Mouse (Mus musculus) forebrain, embryonic 16.5 days (tissue): ENCODE measurements around the gene Rnf150. TPM values are rescaled to one million over a fixed set of nuclear protein-coding genes. Genes with fewer than 3 reads are reported as not detected.

Experiments
- ATAC-seq: fragments of 200-750 bp; cut with Nextera tagmentation; 2 replicates; pipeline ENCODE4 v1.8.0; 2017; ENCODE audit warnings: mild to moderate bottlenecking, moderate library complexity
- H3K27ac ChIP-seq: fragments of 300-500 bp; sonication (generic); 2 replicates; pipeline ENCODE4 v1.5.1; 2014; ENCODE audit warnings: low read length, control low read depth
- H3K27me3 ChIP-seq: fragments of 300-500 bp; sonication (generic); replicated peaks from 2 replicates; pipeline ENCODE4 v1.6.1; 2014; ENCODE audit warnings: low read length; ENCODE audit not compliant: control insufficient read depth, insufficient read depth
- H3K36me3 ChIP-seq: fragments of 300-500 bp; sonication (generic); 2 replicates; pipeline ENCODE4 v1.6.1; 2014; ENCODE audit not compliant: control insufficient read depth, insufficient read depth
- H3K4me1 ChIP-seq: fragments of 300-500 bp; sonication (generic); replicated peaks from 2 replicates; pipeline ENCODE4 v1.6.1; 2014; ENCODE audit warnings: low read length; ENCODE audit not compliant: control insufficient read depth, insufficient read depth
- H3K4me2 ChIP-seq: fragments of 300-500 bp; sonication (generic); 2 replicates; pipeline ENCODE4 v1.6.1; 2014; ENCODE audit warnings: mild to moderate bottlenecking, low read length, control low read depth
- H3K4me3 ChIP-seq: fragments of 300-500 bp; sonication (generic); replicated peaks from 2 replicates; pipeline ENCODE4 v1.5.1; 2014; ENCODE audit warnings: mild to moderate bottlenecking, low read length, control low read depth
- H3K9ac ChIP-seq: fragments of 300-500 bp; sonication (generic); replicated peaks from 2 replicates; pipeline ENCODE4 v1.6.1; 2014; ENCODE audit warnings: low read depth, low read length, control low read depth
- H3K9me3 ChIP-seq: fragments of 300-500 bp; sonication (generic); 2 replicates; pipeline ENCODE4 v1.6.1; 2016; ENCODE audit warnings: low read length; ENCODE audit not compliant: control insufficient read depth
- WGBS: fragments of 180-500 bp; shearing (Covaris S2); extraction: QIAGEN DNeasy Blood & Tissue Kit; methylation state at CpG from one replicate; pipeline ENCODE4 v1.1.7; 2014; 5-methylcytosine and 5-hydroxymethylcytosine counted together
- polyA plus RNA-seq: library from polyadenylated mRNA; unstranded; fragments of >200 nt; fragmentation: Nextera tagmentation; extraction: Ambion mirVana; gene quantifications from 2 replicates; pipeline ENCODE4 v1.2.1, GENCODE M21; 2015

Rnf150 gene
- polyA plus RNA-seq, 1 experiment from 2014 or later: 2.0 TPM

GRCm38 (mm10) chr8:82920124-82920523 lies 57.0 kb downstream of the Rnf150 start:
- Histone ChIP-seq H3K4me1 (no peaks in the 10 kb centered on the region), H3K4me3 (no peak overlapping the region), H3K27ac (no peak overlapping the region), H3K27me3 (no peaks in the 10 kb centered on the region), H3K36me3 (no peaks in the 10 kb centered on the region), H3K4me2 (no peak overlapping the region), H3K9me3 (no peaks in the 10 kb centered on the region), H3K9ac (no peak overlapping the region)
- ATAC-seq: no peak
- WGBS: 54% methylated on average over 4 of the region's 4 CpGs

DNA sequence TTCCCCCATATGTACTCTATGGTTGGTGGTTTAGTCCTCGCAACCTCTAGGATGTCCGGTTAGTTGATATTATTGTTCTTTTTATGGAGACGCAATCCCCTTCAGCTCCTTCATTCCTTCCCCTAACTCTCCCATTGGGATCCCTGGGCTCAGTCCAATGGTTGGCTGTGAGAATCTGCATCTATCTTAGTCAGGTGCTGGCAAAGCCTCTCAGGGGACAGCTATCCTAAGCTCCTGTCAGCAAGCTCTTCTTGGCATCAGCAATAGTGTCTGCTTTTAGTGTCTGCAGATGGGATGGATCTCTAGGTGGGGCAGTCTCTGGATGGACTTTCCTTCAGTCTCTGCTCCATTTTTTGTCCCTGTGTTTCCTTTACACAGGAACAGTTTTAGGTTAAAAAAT lies 62.1 kb downstream of the Rnf150 start:
- no peak for ATAC-seq
- H3K4me3 ChIP-seq: no peak overlapping the region
- H3K9me3 ChIP-seq: no peaks in the 10 kb centered on the region
- H3K36me3 ChIP-seq: no peaks in the 10 kb centered on the region
- no peak overlapping the region for H3K4me2 ChIP-seq
- H3K4me1 ChIP-seq: no peaks in the 10 kb centered on the region
- H3K27ac ChIP-seq: no peak overlapping the region
- no peak overlapping the region for H3K9ac ChIP-seq
- H3K27me3 ChIP-seq: no peaks in the 10 kb centered on the region
- 99% methylated on average over 3 of the region's 3 CpGs for WGBS

- H3K9ac ChIP-seq: no peak overlapping the region
- H3K36me3 ChIP-seq: no peaks in the 10 kb centered on the region
- 87% methylated on average over 5 of the region's 5 CpGs for WGBS
- H3K9me3 ChIP-seq: no peaks in the 10 kb centered on the region
- H3K4me3 ChIP-seq: no peak overlapping the region
- no peak overlapping the region for H3K27ac ChIP-seq
- H3K27me3 ChIP-seq: no peaks in the 10 kb centered on the region
- no peak for ATAC-seq
- H3K4me1 ChIP-seq: no peaks in the 10 kb centered on the region
- H3K4me2 ChIP-seq: no peak overlapping the region
These were observed 63.4 kb downstream of the Rnf150 start for GRCm38 (mm10) chr8:82926518-82926917.

- Histone ChIP-seq H3K27me3 (no peaks in the 10 kb centered on the region), H3K27ac (no peak overlapping the region), H3K4me1 (no peaks in the 10 kb centered on the region), H3K4me2 (no peak overlapping the region), H3K9me3 (no peaks in the 10 kb centered on the region), H3K9ac (no peak overlapping the region), H3K4me3 (no peak overlapping the region), H3K36me3 (no peaks in the 10 kb centered on the region)
- ATAC-seq: no peak
- WGBS: 93% methylated on average over 7 of the region's 7 CpGs
These were observed 68.4 kb downstream of the Rnf150 start for GRCm38 (mm10) chr8:82931554-82931953.

DNA sequence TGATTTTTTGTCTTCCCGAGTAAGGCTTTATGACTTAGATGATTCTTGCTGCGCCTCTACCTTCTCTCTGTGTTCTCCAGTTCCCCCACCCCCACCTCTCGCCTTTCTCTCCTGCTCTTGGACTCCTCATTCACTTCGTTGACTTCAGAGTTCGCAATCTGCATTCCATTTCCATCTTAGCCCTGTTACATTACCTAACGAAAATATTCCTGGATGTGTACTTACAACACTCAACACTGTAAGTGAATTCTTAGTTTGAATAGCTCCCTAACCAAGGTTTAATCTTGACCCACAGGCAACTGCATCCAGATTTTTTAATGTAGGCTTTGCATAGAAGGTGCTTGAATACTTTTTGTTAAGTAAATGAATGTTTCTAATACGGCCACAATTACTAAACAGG lies 73.0 kb downstream of the Rnf150 start:
- Histone ChIP-seq H3K4me1 (no peaks in the 10 kb centered on the region), H3K4me2 (no peak overlapping the region), H3K27me3 (no peaks in the 10 kb centered on the region), H3K4me3 (no peak overlapping the region), H3K36me3 (no peaks in the 10 kb centered on the region), H3K27ac (no peak overlapping the region), H3K9me3 (no peaks in the 10 kb centered on the region), H3K9ac (no peak overlapping the region)
- 80% methylated on average over 7 of the region's 7 CpGs for WGBS
- no peak for ATAC-seq

DNA sequence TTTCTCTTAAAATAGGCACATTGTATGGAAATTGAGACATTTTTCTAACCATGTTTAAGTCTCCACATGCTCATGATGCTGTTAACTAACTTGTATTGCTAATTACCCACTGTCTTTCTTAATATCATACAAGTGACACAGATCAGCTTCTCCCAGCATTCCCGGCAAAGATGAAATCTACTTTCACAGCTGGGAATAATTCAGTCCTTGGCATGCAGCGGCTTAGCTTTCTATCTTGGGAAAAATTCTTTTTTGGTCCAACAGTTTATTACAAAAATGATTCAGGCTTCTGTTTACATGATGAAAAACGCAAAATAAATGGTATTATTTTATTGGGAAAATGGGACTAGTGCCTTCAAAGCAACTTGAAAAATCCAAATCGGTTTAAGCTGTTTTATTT lies 73.7 kb downstream of the Rnf150 start:
- Histone ChIP-seq H3K9ac (no peak overlapping the region), H3K4me2 (no peak overlapping the region), H3K4me1 (no peaks in the 10 kb centered on the region), H3K27me3 (0 out of 2 replicates have a peak, but pooled peaks cover 3% of the 10 kb centered on the region), H3K9me3 (no peaks in the 10 kb centered on the region), H3K36me3 (no peaks in the 10 kb centered on the region), H3K4me3 (no peak overlapping the region), H3K27ac (no peak overlapping the region)
- no peak for ATAC-seq
- 70% methylated on average over 4 of the region's 4 CpGs for WGBS

DNA sequence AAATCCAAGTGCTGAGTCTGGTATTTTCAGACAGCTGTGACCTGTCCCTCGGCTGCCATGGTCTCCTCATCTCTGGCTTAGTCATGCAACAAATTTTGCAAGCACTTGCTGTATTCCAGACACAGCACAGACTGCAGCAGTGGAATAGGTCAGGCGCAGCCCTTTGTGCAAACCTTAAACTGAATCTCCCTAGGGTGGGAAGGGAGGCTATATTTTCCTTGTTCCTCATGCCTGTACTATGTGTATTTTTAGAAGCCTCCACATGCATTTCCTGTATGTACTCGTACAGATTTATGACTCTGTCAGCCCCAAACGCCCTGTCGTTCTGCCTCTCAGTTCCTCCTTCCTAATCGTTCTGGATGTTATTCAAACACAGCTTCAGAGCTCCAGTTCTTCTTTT lies 76.8 kb downstream of the Rnf150 start:
- Histone ChIP-seq H3K27me3 (0 out of 2 replicates have a peak, but pooled peaks cover 3% of the 10 kb centered on the region), H3K27ac (no peak overlapping the region), H3K4me2 (no peak overlapping the region), H3K36me3 (no peaks in the 10 kb centered on the region), H3K4me3 (no peak overlapping the region), H3K9me3 (no peaks in the 10 kb centered on the region), H3K4me1 (peaks cover 9% of the 10 kb centered on the region), H3K9ac (no peak overlapping the region)
- ATAC-seq: no peak
- 62% methylated on average over 6 of the region's 6 CpGs for WGBS

GRCm38 (mm10) chr8:82943223-82944006 lies 80.3 kb downstream of the Rnf150 start:
- no peak overlapping the region for H3K27ac ChIP-seq
- no peak overlapping the region for H3K4me2 ChIP-seq
- H3K36me3 ChIP-seq: no peaks in the 10 kb centered on the region
- peak; percentile 83 for ATAC-seq
- no peaks in the 10 kb centered on the region for H3K9me3 ChIP-seq
- H3K4me1 ChIP-seq: peaks cover 9% of the 10 kb centered on the region
- no peak overlapping the region for H3K4me3 ChIP-seq
- H3K27me3 ChIP-seq: 0 out of 2 replicates have a peak, but pooled peaks cover 5% of the 10 kb centered on the region
- H3K9ac ChIP-seq: no peak overlapping the region
- 11% methylated on average over 6 of the region's 6 CpGs for WGBS

DNA sequence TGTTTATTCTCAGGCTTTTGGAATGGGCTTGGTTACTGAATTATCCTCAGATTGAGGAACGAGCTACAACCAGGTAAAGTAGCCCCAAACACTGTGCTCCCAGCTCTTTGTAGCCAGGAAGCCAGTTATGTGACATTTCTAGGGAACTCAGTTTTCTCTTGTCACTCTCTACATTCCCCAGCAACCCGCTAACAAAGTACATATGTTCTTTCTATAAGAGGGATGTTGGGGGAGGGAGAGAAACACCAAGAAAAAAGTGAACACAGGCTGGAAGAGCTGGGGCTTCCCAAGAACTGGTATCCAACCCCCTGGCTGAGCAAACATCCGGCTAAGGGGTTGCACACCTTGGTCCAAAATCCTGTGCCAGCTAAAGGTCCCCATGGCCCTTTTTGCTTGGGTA lies 82.7 kb downstream of the Rnf150 start:
- no peak overlapping the region for H3K4me3 ChIP-seq
- no peak overlapping the region for H3K9ac ChIP-seq
- no peak overlapping the region for H3K27ac ChIP-seq
- 0 out of 2 replicates have a peak, but pooled peaks cover 5% of the 10 kb centered on the region for H3K27me3 ChIP-seq
- no peaks in the 10 kb centered on the region for H3K9me3 ChIP-seq
- no peaks in the 10 kb centered on the region for H3K36me3 ChIP-seq
- 78% methylated on average over 3 of the region's 3 CpGs for WGBS
- peaks cover 9% of the 10 kb centered on the region for H3K4me1 ChIP-seq
- H3K4me2 ChIP-seq: no peak overlapping the region
- ATAC-seq: no peak
